Mouse (Mus musculus) lung, adult 2 months (tissue): ENCODE measurements around the gene Ccdc13.

Experiments used
- CTCF ChIP-seq: fragments of 200-500 bp; IDR thresholded peaks from 2 replicates; pipeline ENCODE4 v1.5.1; 2011; ENCODE audit warnings: mild to moderate bottlenecking, low read length, control low read depth; ENCODE audit not compliant: insufficient read depth
- POLR2A ChIP-seq: fragments of 200-500 bp; IDR thresholded peaks from 2 replicates; pipeline ENCODE4 v1.6.1; 2011; ENCODE audit warnings: low read depth, mild to moderate bottlenecking, control low read depth, low read length, borderline replicate concordance; ENCODE audit errors: extremely low read depth

DNA sequence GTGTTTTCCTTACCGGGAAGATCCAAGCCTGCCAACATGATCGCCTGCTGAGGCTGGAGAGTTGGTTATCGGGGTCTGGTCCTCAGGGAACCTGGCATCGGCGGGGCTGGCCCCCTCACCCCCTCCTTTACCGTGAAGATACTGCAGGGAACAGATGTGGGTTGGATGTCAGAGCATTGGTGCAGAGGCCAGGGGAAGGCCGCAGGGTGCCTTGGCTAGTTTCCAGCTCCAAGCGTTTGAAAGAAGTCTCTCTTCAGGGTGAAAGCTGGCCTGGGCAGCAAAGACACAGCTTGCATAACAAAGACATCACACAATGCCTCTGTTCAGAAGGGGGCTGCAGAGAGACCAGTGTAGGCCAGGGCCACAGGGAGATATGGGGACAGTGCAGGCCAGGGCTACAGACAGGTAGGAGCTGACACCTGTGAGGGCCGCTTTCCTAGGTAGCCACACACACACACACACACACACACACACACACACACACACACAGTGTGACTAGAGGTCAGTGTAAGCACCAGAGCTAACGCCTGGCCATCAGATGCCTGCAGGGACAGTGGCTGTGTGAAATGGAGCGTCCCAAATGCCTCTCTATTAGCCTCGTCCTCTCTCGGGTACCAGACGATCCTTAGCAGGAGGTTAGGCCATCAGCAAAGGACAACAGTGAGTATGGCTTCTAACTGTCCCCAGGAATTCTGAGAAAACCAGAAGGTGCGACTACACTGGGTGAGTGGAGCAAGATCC, 29.0 kb downstream of the Ccdc13 start:
- TF ChIP-seq CTCF = no peak
- TF ChIP-seq POLR2A = no peak
